Mouse (Mus musculus) kidney, adult 9 months (tissue): Measurements from ENCODE around the gene Cmtm8.
A peak's percentile ranks its signal among the peaks of the same experiment; 100 is the strongest.

Source experiments
- DNase-seq: peaks from one replicate; pipeline ENCODE4 v3.0.0; 2022

Gene Cmtm8

DNA sequence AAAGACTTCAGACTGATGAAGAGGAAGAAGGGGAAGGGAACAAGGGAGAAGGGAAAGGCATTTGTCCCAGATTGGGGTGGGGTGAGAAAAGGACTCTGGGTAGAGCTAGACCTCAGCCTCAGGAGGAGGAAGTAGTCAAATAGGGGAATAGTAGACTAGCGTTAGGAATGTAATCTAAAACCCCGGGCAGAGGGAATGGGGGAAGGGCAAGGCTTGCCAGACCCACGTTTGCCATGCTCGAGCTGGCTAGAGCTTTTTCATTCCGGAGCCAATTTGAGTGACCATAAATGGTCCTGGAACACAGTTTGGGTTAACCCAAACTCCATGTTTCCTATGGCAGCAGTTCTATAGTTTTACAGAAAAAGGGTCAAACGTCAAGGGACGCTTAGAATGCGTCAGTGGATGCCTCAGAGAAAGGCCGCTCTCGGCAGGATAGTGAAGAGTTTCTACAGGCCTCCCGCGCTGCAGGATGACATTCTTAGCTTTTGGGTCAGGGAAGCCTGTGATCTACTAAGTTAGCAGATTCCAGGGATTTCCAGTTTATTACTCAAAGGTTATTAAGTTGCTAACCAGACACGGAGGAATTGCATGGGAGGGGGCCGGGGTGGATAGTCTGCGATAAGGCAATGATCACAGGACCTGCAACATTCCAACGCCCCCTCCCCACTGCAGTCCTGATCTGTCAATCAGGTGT is 58.4 kb downstream of the Cmtm8 start:
- no peak for DNase-seq

DNA sequence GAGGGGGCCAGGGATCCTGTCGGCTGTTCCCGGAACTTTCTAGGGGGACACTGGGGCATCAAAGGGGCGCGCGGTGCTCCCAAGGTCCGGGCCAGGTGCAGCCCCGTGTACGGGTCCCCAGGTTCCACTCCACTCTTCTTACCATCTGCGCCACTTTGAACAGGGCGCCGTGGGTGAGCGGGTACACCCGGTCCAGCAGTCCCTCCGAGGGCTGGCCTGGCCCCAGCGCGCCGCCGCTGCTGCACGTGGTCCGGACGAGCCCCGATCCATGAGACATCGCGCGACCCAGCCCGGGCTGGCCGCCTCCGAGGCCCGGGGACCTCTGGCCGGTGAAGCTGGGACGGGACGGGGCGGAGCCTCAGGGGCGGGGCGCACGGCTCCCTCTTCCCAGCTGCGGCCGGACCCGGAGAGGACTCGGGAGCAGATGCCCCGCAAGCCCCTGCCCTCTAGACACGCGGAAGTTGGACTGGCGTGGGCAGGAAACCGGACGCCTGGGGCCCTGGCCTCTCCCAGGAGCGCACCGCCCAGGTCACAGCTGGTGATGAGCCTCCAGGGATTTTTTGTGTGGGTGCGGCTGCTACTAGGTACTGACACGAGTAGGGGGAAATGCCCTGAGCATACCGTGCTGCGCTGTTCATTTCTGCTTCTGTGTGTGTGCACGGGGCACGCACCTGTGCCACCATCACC is 62.3 kb downstream of the Cmtm8 start, which contains the start of gene Cmtm7:
Gene Cmtm7, minus strand, starts transcription at position 331 of the 687 bp plus-strand sequence.
- peak; percentile 73 for DNase-seq

DNA sequence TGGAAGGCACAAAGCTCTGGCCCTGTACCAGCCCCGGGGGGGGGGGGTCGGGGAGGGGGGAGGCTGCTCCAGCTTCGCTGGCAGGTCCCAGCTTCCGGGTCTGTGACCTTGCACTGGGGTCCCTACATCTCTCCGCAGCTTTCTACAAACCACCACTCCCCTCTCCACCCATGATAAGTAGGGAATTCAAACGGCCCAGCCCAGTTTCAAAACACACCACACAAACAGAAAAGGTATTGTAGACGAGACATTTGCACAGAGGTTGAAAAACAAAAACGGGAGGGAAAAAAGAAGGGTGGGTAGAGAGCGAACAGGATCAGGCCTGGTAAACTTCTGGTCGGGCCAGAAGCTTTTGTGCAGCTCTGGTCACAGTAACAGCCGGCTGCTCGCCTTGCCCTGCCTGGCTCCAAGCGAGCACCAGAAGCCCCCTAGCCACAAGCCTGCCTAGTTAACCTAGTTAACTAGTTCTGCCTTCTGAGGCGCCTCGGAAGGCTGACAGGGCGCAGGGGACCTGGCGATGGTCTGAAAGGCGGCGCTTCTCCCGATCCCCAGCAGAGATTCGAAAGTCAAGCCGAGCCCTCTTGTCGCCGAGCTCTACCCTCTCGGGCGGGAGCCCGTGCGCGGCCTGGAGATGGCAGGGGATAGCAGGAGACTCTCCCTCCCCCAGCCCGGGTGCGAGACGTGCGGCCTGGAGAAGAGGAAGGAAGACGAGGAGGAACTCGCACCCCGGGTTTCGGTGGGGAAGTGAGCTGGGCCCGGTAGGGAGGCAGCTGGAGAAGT is 63.0 kb downstream of the Cmtm8 start:
- DNase-seq: no peak

DNA sequence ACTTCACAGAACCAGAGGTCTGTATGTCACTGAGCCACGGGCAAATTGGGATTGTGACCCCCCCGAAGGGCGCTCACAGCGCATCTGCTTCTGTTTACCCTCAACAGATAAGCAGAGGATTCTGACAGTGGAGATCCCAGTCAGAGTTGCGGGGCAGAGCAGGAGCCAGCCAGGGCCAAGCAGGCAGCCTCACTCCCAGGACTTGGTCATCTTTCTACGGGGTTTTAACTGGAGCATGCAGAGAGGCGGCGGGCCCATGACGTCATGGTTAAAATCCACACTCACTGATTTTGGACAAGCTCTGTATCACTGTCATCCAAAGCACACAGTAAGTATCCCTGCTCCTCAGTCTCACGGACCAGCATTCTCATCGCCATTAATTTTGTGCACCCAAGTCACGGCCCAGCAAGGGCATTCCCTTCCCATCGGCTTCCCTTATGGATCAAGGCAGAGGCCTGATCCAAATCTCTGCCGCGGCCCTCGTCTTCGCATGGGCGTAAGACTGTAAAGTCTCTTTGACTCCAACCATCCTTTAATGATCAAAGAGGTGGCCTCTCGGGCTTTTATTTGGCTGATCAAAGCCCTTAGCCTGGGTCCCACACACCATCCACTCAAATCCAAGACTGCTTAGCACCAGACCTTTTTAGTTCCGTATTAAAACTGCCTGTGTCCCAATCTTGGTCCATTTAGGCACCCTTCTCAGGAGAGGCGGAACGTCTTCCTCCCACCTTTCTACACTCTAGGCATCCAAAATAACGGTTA is 63.8 kb downstream of the Cmtm8 start:
- no peak for DNase-seq

DNA sequence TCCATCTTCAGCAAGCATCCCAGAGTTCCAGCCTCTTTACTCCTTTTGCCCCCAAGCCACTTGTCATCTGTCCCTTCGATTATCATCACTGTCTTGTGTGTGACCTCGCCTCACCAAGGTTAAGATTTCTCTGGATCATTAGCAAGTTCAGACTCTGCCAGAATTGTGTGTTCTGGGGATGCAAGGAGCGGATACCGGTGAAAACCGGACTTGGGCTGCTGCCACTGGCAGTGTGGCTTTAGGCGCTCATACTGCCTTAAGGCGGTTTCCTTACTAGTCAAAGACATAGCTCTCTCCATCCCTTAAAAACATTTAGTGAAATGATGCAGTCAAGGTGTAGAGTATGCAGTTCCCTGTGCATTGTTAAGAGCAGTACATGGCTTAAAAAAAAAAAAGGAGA is 65.1 kb downstream of the Cmtm8 start:
- DNase-seq: no peak

DNA sequence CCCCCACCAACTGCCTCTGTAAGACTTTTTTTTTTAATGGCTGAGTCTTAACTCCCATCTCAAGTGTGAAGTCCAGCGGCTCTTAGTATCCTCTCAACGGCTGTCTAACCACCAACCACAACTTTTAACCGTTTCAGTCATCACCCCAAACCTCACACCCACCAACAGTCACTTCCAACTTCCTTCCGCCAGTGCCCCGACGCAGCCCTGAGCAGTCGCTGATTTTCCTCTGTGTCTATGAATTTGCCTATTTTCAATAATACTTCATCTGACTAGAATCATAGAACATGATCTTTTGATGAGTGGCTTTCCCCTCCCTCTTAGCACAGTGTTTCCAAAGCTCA is 65.9 kb downstream of the Cmtm8 start:
- DNase-seq: no peak

DNA sequence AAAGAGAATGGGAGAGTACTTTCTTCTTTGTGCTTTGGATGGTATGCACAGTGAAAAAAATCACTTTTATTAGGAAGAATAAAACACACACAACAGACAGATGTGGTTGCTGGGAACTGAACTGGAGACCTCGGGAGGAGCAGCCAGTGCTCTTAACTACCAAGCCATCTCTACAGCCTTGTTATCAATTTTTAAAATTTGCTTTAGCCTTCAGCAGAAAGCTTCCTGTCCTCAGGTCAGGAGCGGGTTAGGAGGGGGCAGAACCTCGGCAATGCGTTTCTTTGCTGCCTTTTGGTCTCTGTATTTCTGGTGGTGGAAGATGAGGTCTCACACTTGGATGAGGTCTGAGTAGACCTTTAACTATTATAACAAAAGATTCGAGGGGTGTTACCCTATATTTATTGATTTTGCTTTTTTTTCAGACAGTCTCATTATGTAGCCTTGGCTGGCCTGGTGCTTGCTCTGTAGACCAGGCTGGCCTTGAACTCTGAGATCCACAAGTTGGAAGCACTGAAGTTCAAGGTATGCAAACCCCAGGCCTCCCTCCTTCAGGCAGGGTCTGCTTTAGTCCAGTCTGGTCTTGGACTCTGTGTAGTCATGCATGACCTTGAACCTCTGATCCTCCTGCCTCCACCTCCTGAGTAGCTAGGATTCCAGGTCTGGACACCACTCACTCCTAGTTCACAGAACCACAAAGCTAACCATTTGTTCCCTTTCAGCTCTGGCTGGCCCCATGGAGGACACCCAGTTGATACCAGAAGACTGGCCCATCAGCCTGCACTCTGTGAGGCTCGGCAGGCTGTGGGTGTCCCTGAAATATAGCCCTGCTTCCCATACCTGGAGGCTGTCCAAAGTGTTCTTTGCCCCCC is 66.5 kb downstream of the Cmtm8 start:
- no peak for DNase-seq

DNA sequence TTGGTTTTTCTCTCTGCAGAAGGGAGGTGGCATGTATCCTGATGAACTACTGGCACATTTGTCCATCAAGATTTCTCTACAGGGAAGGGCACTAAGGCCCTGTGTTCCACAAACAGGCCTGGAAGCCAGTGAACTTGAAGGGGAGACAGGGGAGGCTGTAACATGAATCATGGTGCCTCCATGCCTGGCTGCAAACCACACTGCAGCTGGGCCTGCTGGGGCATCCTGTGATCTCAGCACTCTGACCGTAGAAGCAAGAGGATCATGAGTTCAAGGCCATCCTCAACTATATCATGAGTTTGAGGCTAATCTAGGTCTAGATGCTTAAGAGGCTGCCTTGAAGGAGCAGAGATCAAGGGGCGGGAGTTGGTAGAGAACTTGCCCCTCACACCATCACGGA is 67.6 kb downstream of the Cmtm8 start:
- no peak for DNase-seq

DNA sequence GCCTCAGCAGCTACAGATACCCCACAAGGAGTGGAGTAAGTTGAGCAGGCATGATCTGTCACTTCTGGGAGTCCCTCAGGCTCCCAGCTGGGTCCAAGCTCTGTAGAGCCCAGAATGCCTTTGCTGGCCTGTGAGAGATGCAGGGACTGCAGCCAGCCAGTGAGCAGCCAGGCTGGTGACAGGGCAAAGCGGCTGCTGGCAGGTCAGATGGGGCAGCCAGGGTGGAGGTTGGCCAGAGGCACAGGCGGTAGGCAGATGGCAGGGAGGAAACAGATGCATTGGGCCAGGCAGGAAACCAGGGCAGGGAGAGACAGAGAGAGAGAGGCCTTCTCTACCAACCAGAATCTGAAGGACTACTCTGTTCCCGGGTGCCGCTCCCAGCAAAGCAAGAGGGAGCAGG is 68.7 kb downstream of the Cmtm8 start:
- no peak for DNase-seq

DNA sequence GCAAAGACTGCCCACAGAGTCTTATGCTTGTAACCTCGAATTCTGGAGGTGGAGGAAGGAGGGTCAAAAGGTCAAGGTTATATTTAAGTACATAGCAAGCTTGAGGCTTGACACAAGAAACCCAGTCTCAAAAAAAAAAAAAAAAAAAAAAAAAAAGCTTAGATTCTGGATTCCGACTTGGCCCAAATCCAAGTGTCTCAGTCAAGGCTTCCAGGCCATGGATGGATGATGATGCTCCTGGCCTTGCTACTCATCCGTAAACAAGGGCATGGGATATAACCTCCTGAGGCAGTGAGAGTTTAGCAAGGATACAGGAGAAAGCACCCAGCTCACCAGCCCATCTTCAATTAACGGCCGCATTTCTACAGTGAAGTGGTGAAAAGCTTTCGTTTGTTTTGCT is 69.3 kb downstream of the Cmtm8 start:
- no peak for DNase-seq

DNA sequence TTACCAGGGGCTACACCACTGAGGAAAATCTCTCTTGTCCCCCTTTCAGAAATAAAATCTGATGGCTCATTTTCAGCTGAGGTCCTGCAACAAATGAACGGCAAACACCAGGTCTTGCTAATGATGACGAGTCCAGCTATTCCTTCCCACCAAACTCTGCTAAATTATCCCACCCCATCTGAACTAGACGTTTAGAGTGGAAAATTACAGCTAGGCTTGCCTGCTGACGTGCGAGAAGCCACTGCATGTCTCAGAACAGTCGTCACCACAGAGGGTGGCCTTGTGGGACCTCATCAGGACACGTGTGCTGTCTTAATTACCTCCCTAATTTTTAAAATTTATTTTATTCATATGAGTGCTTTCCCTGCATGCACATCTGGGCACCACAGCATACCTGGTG is 72.4 kb downstream of the Cmtm8 start:
- no peak for DNase-seq

DNA sequence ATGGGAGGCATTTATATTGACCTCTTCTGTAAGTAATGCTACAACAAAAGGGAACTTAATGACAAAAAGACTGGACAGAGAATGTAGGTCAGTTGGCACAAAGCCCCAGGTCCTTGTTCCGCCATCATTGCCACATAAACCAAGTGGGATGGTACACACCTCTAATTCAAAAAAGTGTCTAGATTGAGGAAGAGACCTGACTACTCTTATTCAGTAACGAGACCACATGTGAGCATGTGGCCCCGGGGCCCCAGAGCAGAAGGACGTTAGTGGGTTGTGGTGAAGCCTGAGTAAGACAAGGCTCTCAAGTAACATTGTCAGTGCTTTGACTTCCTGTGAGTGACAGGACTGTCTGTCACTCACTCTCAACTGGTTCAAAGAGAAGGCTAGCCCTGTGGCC is 73.7 kb downstream of the Cmtm8 start:
- DNase-seq: no peak

DNA sequence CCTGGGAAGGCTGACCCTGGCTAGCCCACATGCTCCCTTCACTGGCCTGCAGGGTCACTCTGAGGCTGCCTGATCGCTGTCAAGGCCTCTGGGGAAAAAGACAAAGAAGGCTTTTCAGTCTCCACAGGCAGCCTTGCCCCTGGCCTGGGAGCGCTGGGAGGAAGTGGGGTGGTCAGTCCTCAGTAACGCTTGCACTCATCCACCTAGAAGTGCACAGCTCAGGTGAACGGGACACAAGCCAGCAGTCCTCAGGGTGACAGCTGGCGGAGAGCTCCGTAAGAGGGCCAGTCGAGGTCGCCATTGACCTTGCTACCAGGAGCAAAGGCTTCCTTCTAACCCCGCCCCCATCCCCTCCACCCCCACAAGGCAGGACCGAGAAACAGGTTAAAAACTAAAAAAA is 75.9 kb downstream of the Cmtm8 start:
- no peak for DNase-seq

DNA sequence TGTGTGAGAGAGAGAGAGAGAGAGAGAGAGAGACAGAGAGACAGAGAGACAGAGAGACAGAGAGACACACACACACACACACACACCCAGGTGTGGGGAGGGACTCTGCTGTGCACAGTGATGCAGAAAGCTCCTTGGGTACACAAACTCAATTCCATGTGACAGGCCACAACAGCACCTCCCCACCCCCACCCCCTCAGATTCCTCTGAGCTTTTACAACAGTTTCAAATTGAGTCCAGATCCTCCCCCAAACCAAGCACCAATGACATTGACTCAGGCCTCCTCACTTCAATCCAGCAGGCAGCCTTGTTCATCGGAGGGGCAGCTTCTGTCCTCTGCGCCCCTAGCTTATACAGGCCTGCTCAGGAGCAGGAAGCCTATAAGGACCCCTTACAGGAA is 76.4 kb downstream of the Cmtm8 start:
- DNase-seq: no peak

DNA sequence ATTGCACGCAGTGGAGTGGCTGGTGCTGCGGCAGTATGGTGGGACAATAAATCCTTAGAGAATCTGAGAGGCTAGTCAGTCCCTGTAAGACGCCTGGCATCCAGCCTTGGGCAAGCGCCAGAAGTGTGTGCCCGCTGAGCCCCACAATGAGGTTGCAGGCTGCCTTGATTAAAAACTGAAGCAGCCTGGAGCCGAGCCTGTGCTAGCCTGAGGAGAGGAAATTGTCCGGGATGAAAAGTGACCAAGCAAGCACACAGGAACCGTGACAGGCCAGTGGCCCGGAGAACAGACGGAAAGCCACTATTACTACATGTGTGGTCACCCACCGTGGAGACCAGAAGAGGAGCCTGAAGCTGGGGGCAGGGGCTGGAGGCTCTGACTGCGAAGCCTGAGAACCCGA is 76.9 kb downstream of the Cmtm8 start:
- no peak for DNase-seq

DNA sequence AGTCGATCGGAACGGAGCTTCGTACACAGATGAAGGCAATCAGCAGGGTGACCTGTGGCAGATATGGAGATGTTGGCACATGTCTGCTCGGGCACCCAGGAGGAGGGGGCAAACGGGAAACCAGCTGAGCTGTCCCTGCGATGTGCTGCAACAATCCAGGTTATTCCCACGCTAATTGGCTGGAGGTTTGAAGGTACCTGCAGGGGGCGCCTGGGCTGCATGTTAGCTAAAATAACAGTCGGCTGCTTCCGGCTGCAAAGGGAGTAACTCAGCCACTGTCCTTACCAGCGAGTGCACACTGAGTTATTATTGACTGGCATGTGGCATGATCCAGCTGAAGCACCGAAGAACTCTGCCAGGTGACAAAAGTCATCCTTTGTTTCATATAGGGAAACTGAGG is 80.6 kb downstream of the Cmtm8 start:
- DNase-seq: no peak

DNA sequence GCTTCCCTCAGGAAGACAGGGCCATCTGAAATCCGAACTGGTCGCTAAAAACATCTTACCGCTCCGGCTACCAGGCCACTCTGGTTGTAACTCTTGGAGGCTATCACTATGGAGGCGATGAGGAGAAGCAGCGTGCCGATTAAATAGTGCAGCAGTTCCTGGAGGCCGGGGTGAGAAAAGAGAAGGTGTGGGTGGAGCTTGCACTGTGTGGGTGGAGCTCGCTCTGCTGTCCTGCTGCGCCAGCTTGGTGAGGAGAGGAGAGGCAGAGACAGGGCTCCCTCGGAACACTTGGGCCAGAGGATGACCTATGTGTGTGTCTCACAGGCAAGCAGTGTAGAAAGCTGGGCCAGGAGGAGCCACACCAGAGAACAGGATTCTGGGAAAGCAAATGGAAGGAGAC is 82.1 kb downstream of the Cmtm8 start:
- no peak for DNase-seq

DNA sequence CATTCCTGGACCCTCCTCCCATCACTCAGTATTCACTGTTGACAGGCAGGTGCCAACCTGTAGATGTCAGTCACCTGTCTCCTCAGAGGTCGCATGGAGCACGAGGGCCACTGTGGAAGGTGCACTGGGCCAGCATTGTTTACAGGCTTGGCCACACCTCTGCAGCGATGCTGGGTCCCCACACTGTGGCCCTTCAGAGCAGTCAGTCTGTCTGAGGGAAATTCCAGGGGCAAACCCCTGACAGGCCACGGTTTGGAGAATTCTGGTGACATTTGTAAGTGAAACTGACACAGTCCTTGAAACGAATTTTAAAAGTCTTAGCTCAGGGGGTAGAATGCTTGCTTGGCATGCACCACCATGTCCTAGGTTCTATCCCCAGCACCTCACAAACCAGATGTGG is 83.6 kb downstream of the Cmtm8 start:
- no peak for DNase-seq

DNA sequence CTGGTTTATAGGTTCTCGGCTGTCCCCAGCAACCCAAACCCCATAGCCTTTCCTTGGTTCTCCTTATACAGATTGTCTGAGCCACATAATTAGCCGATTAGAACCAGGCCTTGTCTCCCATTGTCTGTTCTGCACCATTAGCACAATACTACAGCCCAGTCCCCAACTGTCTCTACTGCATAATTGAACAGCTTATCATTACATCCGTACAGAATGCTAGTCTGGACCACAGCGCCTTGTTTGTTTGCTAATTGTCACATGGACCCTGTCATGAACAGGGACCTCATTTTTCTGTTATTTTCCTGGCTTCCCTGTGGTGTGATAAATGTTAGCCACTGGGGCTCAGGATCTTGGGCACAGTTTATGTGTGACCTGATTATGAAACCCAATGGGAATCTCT is 84.1 kb downstream of the Cmtm8 start:
- DNase-seq: no peak

DNA sequence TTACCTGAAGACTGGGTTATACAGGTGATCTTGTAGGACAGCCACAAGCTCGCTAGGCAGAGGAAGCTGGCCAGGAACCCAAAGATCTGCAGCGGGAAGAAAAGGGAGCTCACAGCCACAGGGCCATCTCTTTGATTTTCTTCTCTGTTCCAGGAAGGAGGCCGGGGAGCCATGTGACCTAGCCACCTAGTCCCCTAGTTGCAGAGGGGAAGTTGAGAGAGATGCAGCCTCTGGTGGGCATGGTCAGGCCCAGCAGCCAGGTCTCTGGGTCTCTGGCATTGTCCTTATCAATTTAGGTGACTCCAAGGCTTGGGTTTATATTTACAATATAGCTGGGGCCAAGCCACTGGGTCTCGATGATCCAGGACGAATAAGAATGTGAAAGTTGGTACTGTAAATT is 85.2 kb downstream of the Cmtm8 start:
- DNase-seq: no peak

DNA sequence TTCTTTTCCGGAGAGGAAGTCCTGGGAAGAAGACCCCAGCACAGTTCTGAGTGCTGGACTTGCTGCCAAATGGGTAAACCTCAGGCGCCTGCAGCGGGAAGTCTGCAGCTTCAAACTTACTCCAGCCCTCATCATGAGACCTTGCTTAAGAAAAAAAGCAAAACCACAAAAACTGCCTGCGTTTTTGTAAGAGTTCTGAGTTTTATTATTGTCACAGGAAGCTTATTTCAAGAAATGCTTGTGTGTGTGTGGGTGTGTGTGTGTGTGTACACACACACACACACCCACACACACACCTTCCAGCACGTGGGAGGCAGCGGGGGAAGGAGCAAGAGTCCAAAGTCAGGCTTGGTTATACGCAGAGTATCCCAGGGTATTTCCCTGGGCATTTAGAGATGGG is 85.7 kb downstream of the Cmtm8 start:
- no peak for DNase-seq

DNA sequence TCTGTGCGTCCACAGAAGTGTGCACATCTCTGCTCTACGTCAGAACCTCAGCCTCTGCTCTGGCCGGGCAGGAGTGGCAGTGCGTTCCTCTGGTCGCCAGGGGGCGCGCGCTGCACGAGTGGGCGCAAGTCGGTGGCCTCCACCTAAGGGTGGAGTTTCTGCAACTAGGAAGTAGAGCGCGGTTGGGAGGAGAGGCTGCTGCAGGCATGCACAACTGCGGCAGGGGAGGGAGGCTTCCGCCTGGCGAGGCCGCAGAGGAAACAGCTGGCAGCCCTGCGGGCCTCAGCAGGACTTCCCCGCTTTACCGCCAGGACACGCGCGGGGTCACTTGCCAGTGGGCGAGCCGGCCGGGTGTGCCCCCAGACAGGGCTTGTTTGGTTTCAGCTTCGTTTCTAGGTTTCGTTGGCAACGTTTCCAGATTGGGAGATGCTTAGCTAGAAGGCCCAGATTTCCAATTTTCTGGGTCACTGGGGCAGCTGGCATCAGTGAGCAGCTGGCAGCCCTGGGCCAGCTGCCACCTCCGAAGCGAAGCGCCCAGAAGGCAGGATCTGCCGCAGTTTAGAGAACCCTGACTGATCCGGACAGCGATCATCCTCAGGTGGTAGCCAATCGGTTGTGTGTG is 91.0 kb downstream of the Cmtm8 start:
- peak; percentile 92 for DNase-seq
